Mouse (Mus musculus) forebrain, embryonic 14.5 days (tissue): Measurements from ENCODE around the gene Daam1. TPM values are rescaled to one million over a fixed set of nuclear protein-coding genes. Genes with fewer than 3 reads are reported as not detected.

Experiments
- ATAC-seq: fragments of 200-750 bp; cut with Nextera tagmentation; 2 replicates; pipeline ENCODE4 v1.8.0; 2017; ENCODE audit warnings: mild to moderate bottlenecking, moderate library complexity
- DNase-seq: peaks from one replicate; pipeline ENCODE4 v3.0.0-alpha.2; 2015; ENCODE audit warnings: low spot score
- H3K27ac ChIP-seq: fragments of 300-500 bp; sonication (generic); 2 replicates; pipeline ENCODE4 v1.5.1; 2014; ENCODE audit warnings: low read depth, mild to moderate bottlenecking, control low read depth, low read length, moderate library complexity
- H3K27me3 ChIP-seq: fragments of 300-500 bp; sonication (generic); replicated peaks from 2 replicates; pipeline ENCODE4 v1.6.1; 2014; ENCODE audit warnings: low read length, control low read depth, mixed read lengths; ENCODE audit not compliant: control insufficient read depth, insufficient read depth
- H3K36me3 ChIP-seq: fragments of 300-500 bp; sonication (generic); 2 replicates; pipeline ENCODE4 v1.6.1; 2014; ENCODE audit warnings: low read length, control low read depth; ENCODE audit not compliant: control insufficient read depth, insufficient read depth
- H3K4me1 ChIP-seq: fragments of 300-500 bp; sonication (generic); 2 replicates; pipeline ENCODE4 v1.6.1; 2014; ENCODE audit warnings: antibody characterized with exemption, low read length, control low read depth; ENCODE audit not compliant: control insufficient read depth, insufficient read depth
- H3K4me2 ChIP-seq: fragments of 300-500 bp; sonication (generic); 2 replicates; pipeline ENCODE4 v1.6.1; 2014; ENCODE audit warnings: mild to moderate bottlenecking, control low read depth, low read length
- H3K4me3 ChIP-seq: fragments of 300-500 bp; sonication (generic); 2 replicates; pipeline ENCODE4 v1.5.1; 2014; ENCODE audit warnings: low read depth, low read length, control low read depth
- H3K9ac ChIP-seq: fragments of 300-500 bp; sonication (generic); 2 replicates; pipeline ENCODE4 v1.6.1; 2014; ENCODE audit warnings: mild to moderate bottlenecking, low read length, control low read depth, moderate library complexity
- H3K9me3 ChIP-seq: fragments of 300-500 bp; sonication (generic); replicated peaks from 2 replicates; pipeline ENCODE4 v1.6.1; 2016; ENCODE audit warnings: low read length, control low read depth, mixed read lengths; ENCODE audit not compliant: control insufficient read depth
- WGBS: fragments of 180-500 bp; shearing (Covaris S2); extraction: QIAGEN DNeasy Blood & Tissue Kit; methylation state at CpG from one replicate; pipeline ENCODE4 v1.1.7; 2014; 5-methylcytosine and 5-hydroxymethylcytosine counted together
- polyA plus RNA-seq: library from polyadenylated mRNA; unstranded; fragments of >200 nt; fragmentation: Nextera tagmentation; extraction: Ambion mirVana; gene quantifications from 2 replicates; pipeline ENCODE4 v1.2.1, GENCODE M21; 2014

The Daam1 gene
- polyA plus RNA-seq, 1 experiment from 2014 or later: 29.9 TPM

GRCm38 (mm10) chr12:72013711-72014354 lies 183.0 kb downstream of the Daam1 start:
- no peak overlapping the region for H3K27ac ChIP-seq
- DNase-seq: peak; percentile 19
- H3K4me2 ChIP-seq: no peak overlapping the region
- no peak for ATAC-seq
- no peak overlapping the region for H3K4me3 ChIP-seq
- WGBS: 88% methylated on average over 13 of the region's 13 CpGs
- H3K36me3 ChIP-seq: no peaks in the 10 kb centered on the region
- H3K9ac ChIP-seq: no peak overlapping the region; the same call in 1 of the 2 replicates
- no peaks in the 10 kb centered on the region for H3K9me3 ChIP-seq
- no peaks in the 10 kb centered on the region for H3K4me1 ChIP-seq
- no peaks in the 10 kb centered on the region for H3K27me3 ChIP-seq

GRCm38 (mm10) chr12:72014355-72014776 lies 183.5 kb downstream of the Daam1 start:
- Histone ChIP-seq H3K27ac (no peak overlapping the region), H3K9ac (no peak overlapping the region; the same call in 1 of the 2 replicates), H3K36me3 (no peaks in the 10 kb centered on the region), H3K4me3 (no peak overlapping the region), H3K9me3 (no peaks in the 10 kb centered on the region), H3K4me2 (no peak overlapping the region), H3K4me1 (no peaks in the 10 kb centered on the region), H3K27me3 (no peaks in the 10 kb centered on the region)
- DNase-seq (no peak), ATAC-seq (no peak)
- WGBS: 65% methylated on average over 10 of the region's 10 CpGs

DNA sequence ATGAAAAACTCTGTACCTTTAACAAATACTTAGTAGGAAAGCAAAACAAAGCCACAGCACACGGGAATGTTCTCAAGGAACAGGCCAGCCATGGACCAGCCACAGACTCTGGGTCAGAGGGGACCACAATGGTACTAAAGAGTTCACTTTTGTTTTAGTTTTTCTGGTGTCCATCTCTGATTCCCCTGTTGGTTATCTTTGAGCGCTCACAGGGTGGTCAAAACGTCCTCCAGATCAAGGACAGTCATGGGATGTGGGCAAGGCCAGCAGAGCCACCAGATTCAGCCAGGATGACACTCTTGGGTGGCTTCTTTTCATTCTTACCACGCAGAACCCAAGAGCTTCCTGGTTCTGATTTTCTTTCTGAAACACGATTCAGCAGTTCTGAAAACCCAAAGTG lies 184.4 kb downstream of the Daam1 start:
- 73% methylated on average over 5 of the region's 5 CpGs for WGBS
- no peaks in the 10 kb centered on the region for H3K9me3 ChIP-seq

DNA sequence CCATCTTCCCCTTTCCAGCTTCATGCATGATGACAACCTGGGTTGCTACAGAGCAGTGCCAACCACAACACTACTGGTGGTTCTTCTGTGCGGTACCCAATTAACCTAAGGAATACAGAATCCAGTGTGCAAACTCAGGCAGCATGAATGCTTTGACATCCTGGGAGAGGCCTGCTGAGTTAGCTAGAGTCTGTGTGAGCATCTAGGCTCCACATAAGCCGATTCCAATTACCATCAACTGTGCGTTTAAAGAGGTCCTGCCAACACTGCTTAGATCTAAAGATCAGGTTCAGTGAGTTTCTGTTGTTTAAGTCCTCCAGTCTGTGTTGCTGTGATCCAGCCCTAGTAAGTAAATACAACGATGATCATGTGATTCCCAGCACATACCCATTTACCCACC lies 189.4 kb downstream of the Daam1 start:
- H3K27ac ChIP-seq: no peak overlapping the region
- H3K9me3 ChIP-seq: no peaks in the 10 kb centered on the region
- H3K9ac ChIP-seq: no peak overlapping the region
- no peak overlapping the region for H3K4me3 ChIP-seq
- no peak overlapping the region for H3K4me2 ChIP-seq
- no peak for DNase-seq
- no peaks in the 10 kb centered on the region for H3K27me3 ChIP-seq
- WGBS: 86% methylated on average over 4 of the region's 4 CpGs
- no peak for ATAC-seq
- H3K4me1 ChIP-seq: no peaks in the 10 kb centered on the region
- no peaks in the 10 kb centered on the region for H3K36me3 ChIP-seq

More for the DNA sequence above, 184.4 kb downstream of the Daam1 start:
- Histone ChIP-seq H3K4me3 (no peak overlapping the region), H3K4me2 (no peak overlapping the region), H3K36me3 (no peaks in the 10 kb centered on the region), H3K27ac (no peak overlapping the region), H3K4me1 (no peaks in the 10 kb centered on the region), H3K27me3 (no peaks in the 10 kb centered on the region), H3K9ac (no peak overlapping the region)
- DNase-seq: no peak
- no peak for ATAC-seq

- 84% methylated on average over 5 of the region's 5 CpGs for WGBS
- ATAC-seq (no peak), DNase-seq (no peak)
- no peak overlapping the region for H3K9ac ChIP-seq
- H3K27ac ChIP-seq: no peak overlapping the region
- H3K27me3 ChIP-seq: no peaks in the 10 kb centered on the region
- no peak overlapping the region for H3K4me2 ChIP-seq
- no peak overlapping the region for H3K4me3 ChIP-seq
- H3K9me3 ChIP-seq: no peaks in the 10 kb centered on the region
- H3K4me1 ChIP-seq: no peaks in the 10 kb centered on the region
- no peaks in the 10 kb centered on the region for H3K36me3 ChIP-seq
Observed at GRCm38 (mm10) chr12:72021543-72021942, 190.7 kb downstream of the Daam1 start.

- Histone ChIP-seq H3K27me3 (no peaks in the 10 kb centered on the region), H3K36me3 (no peaks in the 10 kb centered on the region), H3K27ac (no peak overlapping the region), H3K4me2 (no peak overlapping the region), H3K4me1 (no peaks in the 10 kb centered on the region), H3K9ac (no peak overlapping the region), H3K4me3 (no peak overlapping the region), H3K9me3 (no peaks in the 10 kb centered on the region)
- 94% methylated on average over 3 of the region's 3 CpGs for WGBS
- DNase-seq: no peak
- ATAC-seq: no peak
Observed at GRCm38 (mm10) chr12:72022790-72023189, 191.9 kb downstream of the Daam1 start.

- Histone ChIP-seq H3K4me3 (no peak overlapping the region), H3K36me3 (no peaks in the 10 kb centered on the region), H3K4me2 (no peak overlapping the region), H3K9me3 (no peaks in the 10 kb centered on the region), H3K27ac (no peak overlapping the region), H3K27me3 (no peaks in the 10 kb centered on the region), H3K9ac (no peak overlapping the region), H3K4me1 (no peaks in the 10 kb centered on the region)
- ATAC-seq (no peak), DNase-seq (no peak)
- 94% methylated on average over 5 of the region's 5 CpGs for WGBS
Observed at GRCm38 (mm10) chr12:72023572-72023971, 192.7 kb downstream of the Daam1 start.

DNA sequence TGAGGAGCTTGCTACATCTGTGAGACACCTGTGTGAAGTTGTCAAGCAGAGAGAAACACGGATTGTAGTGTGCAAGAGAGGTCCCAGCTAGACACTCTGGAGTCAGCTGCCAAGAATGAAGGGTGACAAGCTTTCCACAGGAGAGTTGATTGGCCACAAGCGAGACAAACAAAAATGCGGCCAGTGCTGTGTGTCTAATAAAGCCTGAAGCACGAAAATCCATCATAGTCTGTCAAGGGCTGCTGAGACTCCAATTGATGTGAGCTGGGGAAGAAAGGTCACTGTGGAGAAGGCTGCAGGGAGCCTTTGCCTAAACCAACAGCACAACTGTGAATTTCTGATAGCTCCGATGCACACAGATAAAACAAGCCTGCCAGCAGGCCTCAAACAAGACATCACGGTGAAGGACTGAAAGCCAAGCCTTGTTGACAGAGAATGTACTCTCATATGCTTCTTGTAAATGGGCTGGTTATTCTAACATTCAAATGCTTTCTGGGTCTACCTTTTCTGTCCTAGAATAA lies 194.5 kb downstream of the Daam1 start:
- Histone ChIP-seq H3K9ac (no peak overlapping the region), H3K27ac (no peak overlapping the region), H3K27me3 (no peaks in the 10 kb centered on the region), H3K36me3 (no peaks in the 10 kb centered on the region), H3K4me2 (no peak overlapping the region), H3K9me3 (no peaks in the 10 kb centered on the region), H3K4me1 (no peaks in the 10 kb centered on the region), H3K4me3 (no peak overlapping the region)
- WGBS: 55% methylated on average over 6 of the region's 6 CpGs
- DNase-seq (no peak), ATAC-seq (no peak)

GRCm38 (mm10) chr12:72031171-72031570 lies 200.3 kb downstream of the Daam1 start:
- H3K4me3 ChIP-seq: no peak overlapping the region
- no peak overlapping the region for H3K9ac ChIP-seq
- no peaks in the 10 kb centered on the region for H3K36me3 ChIP-seq
- no peaks in the 10 kb centered on the region for H3K4me1 ChIP-seq
- 93% methylated on average over 5 of the region's 5 CpGs for WGBS
- ATAC-seq: no peak
- H3K27me3 ChIP-seq: no peaks in the 10 kb centered on the region
- H3K9me3 ChIP-seq: no peaks in the 10 kb centered on the region
- no peak overlapping the region for H3K4me2 ChIP-seq
- no peak for DNase-seq
- no peak overlapping the region for H3K27ac ChIP-seq
